Mouse (Mus musculus) c-Kit-positive CD71-positive TER-119-positive erythroid progenitor cells, embryonic 14.5 days (primary cell): ENCODE results near the gene Dld.

Source experiments
- DNase-seq: peaks from one replicate; pipeline ENCODE4 v3.0.0-alpha.2; 2013; ENCODE audit warnings: low spot score

Dld gene

GRCm38 (mm10) chr12:31350944-31351928, at the start of gene Dld:
Gene Dld, minus strand, starts transcription at chr12:31351453.
- peak; percentile 94 for DNase-seq

DNA sequence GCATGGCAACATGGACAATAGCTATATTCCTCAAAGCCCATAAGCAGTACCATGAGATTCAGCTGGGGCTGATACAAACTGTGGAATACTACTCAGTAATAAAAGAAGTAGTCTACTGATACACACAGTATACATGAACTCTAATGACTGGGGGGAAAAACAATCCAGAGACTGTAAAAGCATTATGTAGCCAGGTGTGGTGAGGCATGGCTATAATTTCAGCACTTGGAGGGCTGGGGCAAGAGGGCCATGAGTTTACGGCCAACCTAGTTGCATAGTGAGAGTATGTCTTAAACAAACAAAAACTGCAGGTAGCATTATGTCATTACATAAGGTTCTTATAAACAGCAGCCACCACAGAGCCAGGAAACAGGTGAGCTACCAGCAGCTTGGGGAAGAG, 49.6 kb upstream of the Dld start:
- no peak for DNase-seq

DNA sequence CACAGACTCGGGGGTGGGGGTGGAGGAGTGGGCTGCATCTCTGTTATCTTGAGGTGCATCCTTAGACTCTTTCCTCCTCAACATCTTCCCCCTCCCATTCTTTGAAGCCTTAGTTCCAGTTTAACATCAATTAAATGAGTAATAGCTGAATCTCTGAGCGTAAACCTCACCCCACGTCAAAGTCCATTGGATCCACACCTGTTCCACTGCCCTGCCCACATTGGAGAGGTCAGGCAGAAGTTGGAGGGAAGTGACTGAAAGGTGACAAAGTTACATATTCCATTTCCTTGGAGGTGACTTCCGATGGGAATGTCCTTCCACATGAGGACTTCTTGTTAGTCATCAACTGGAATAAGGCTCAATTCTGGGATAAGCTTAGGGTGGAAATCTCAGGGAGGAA, 46.5 kb upstream of the Dld start:
- no peak for DNase-seq

DNA sequence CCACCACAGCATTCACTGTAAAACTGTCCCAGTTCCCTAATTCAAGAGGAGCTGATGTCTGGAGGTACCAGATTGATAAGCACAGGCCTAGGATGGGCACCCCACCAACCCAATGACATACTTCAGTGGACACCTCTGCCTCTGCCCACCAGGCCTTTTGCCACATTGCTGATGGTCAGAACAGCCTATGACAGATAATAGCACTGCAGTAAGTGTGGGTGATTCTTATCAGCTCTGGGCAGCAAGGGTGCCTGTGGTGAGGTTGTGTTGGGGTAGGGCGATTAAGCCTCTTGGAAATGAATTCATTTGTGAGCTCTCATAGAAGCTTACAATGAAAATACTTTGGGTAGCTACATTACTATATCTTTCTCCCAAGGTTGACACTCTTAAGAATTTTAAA, 44.6 kb upstream of the Dld start:
- no peak for DNase-seq

- DNase-seq: no peak
Observed at GRCm38 (mm10) chr12:31391696-31392095, 40.4 kb upstream of the Dld start.

- DNase-seq: no peak
Observed at GRCm38 (mm10) chr12:31390571-31390970, 39.3 kb upstream of the Dld start, which contains the start of gene Slc26a3. Gene Slc26a3, plus strand, starts transcription at chr12:31390871.

- no peak for DNase-seq
Observed at GRCm38 (mm10) chr12:31387303-31387702, 36.0 kb upstream of the Dld start.

DNA sequence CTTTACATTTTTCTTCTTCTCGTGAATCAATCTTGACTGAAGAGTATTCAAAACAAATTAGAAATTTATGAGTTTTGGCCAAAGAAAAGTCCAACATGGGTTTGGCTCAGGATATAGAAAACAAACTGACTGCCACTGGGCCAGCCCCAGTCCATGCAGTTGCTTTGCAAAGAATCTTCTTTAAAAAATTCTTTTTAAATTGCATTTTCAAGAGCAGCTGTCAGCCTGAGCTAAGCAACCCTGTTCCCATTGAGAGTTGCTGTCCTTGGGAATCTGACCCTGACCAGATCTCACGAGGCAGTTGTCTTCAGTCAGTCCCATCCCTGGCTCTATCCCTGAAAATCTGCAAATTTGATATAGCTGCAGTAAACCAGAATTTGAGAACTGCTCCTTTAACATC, 31.2 kb upstream of the Dld start:
- DNase-seq: no peak

DNA sequence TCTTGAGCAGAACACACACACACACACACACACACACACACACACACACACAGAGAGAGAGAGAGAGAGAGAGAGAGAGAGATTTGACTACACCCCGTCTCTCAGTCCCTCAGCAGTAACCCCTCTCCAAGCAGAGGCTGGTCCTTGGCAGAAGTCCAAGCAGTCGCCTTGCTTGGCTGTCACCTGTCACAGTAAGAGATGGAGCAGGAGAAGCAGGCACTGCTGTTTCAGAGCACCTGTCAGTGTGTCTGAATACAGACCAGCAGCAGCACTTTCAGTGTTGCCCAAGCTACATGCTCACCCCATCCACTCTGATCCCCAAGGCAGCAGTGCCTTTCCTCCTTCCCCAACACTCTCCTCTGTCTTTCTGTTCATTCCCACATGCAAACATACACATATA, 29.6 kb upstream of the Dld start:
- no peak for DNase-seq

DNA sequence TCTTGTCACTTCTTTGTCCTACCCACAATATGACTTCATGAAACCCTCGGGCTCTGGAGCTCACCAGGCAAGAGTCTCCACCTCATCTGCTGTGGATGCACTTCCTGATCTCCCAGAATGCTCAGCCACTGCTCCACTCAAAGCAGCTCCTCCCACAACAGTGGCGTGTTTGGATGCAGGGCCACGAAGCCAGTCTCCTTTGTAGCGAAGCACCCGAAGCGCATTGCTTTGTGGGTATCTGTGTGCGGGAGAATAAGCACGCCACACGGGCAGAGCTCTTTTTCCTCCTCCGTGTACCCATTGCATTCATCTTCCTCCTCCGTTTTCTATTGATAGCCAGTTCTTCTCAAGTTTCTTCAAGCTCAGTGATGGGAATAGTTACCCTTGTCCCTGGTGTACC, 26.0 kb upstream of the Dld start:
- DNase-seq: no peak

DNA sequence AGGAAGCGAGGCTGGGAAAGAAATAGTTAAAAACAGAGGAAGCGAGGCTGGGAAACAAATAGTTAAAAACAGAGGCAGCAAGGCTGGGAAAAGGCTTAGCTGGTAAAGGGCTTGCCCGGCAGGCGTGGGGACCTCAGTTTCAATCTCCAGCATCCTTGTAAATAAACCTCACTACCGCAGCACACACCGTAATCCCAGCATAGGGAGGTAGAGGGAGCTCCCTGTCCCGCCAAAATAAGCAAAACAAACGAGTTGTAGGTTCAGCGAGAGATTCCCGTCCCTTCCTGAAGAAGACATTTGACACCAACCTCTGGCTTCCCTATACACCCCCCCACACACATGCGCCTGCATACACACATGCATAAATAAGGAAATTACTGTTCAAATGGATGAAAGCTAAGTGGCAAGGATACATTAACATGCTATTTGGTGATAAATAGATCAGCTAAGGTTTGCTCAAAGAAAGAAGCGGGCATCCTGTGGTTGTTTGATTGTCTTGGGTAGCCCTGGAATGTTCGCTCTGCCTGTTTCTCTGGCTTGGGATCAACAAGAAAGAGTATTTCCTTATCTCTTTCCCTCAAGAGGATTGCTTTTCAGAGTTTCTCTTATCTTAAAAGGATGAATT, 25.2 kb upstream of the Dld start:
- no peak for DNase-seq

DNA sequence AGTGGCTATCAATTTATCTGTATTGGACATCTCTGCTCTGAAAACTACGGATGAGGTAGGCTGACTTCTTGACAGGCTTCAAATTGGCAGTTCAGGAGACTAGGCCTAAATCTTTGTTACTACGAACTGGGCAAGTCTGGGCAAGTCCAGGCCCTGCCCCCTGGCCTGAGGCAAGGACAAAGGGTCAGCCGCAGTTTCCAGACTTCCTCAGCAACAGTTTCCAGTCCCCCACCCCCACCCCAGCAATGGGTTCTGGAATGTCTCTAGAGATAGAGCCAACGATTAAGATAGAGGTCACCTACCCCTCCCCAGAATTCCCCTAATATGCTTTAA, 24.0 kb upstream of the Dld start:
- DNase-seq: no peak

GRCm38 (mm10) chr12:31374603-31375282, 23.5 kb upstream of the Dld start:
- DNase-seq: peak; percentile 67

DNA sequence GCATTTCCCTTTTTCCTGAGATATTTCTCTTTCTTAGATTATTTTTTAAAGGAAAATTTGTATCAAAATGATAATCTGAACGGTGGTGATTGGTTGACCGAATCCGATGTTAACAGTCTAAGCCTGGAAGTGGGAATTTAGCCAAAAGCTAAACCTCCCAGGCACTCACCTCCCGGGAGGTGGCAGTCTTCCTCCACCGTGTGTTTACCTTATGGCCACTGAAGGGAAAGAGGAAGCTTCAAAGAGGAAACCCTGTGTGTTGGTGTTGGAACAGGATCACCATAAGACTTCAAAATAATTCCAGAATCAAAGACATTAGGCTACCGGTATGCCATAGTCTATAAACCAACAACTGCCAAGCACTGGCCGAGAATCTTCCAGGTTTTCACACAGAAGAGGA, 18.4 kb upstream of the Dld start:
- DNase-seq: no peak

DNA sequence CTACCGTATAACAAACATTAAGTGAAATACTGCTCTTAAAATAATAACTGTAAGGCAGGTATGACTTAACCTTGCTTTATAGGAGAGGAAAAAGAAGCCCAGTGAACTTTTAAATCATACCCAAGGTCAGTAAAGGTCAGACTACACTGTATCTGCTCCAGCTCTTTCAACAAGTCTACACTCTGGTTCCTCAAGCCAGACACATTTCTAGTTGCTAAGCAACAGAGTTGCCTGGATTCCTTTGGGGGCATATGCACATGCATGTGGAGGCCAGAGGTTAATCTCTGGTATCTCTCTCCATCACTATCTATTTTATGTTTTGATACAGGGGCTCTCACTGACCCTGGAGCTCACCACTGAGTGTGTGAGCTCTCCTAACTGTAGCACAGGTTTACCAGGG, 17.9 kb upstream of the Dld start:
- DNase-seq: no peak

- DNase-seq: no peak
Observed at GRCm38 (mm10) chr12:31367721-31368120, 16.5 kb upstream of the Dld start.

GRCm38 (mm10) chr12:31366428-31366827, 15.2 kb upstream of the Dld start:
- no peak for DNase-seq

GRCm38 (mm10) chr12:31350191-31350943, 886 bp downstream of the Dld start:
- peak; percentile 22 for DNase-seq

DNA sequence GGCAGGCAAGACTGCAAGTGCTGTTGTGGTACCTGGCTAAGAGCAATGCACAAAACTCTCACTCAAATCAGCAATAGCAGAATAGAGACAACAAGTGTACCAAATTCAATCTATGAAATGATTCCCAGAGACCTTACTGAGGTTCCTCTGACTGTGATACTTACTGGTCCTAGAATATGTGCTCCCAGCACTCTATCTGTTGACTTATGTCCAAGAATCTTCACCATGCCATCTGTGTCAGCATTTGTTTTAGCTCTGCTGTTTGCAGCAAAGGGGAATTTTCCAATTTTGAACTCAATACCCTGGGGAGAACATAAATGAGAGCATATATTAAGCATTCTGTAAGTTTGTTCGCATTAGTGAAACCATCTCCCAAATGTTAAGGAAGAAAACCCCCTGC, 18.0 kb downstream of the Dld start:
- DNase-seq: no peak

- no peak for DNase-seq
Observed at GRCm38 (mm10) chr12:31327139-31327538, 24.1 kb downstream of the Dld start.

GRCm38 (mm10) chr12:31323136-31323695, 28.0 kb downstream of the Dld start:
- DNase-seq: no peak

DNA sequence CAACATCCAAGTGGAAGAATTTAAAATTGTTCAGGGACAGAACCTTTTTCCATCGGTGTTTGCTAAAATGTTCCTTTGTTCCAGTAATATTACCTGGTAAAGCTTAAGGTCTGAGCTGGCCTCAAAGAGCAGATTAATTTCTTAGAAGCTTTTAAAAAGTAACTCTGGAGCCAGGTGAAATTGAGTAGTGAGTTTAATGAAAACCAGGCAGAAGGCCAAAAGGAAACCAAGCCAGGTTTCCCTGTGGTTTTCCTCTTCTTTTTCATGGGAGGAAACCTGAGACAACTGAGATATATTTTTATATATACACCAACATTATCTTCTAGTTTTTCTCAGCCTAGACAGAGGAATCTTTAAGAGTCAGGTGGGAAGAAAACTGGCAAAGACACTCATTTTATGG, 29.7 kb downstream of the Dld start:
- no peak for DNase-seq
